Mouse (Mus musculus) testis, adult 2 months (tissue): Measurements from ENCODE around the gene Rhbdd2.

ENCODE experiments used
- CTCF ChIP-seq: fragments of 200-500 bp; IDR thresholded peaks from 2 replicates; pipeline ENCODE4 v1.5.1; 2012; ENCODE audit warnings: low read depth, mild to moderate bottlenecking, inconsistent platforms, low read length, moderate library complexity; ENCODE audit not compliant: control insufficient read depth, insufficient read depth, insufficient replicate concordance
- POLR2A ChIP-seq: fragments of 200-500 bp; IDR thresholded peaks from 2 replicates; pipeline ENCODE4 v1.6.1; 2012; ENCODE audit warnings: low read depth, mild to moderate bottlenecking, inconsistent platforms, low read length, moderate library complexity; ENCODE audit not compliant: control insufficient read depth

DNA sequence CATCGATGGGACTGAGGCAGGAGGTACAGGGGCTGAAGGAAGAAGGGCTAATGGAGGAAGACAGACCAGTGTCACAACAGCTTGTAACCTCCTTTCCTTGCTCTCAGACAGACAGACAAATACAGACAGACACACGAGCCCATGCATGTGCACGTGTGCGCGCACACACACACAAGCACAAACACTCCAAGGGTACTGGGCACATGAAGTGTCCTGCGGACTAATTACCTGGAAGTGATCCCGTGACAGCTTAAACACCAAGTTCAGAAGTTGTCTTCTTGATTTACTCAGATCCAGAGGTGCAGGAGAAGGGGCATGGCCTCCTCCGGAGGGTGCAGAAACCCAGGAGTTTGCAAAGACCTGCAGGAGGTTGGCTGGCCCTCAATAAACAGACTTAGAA lies 46.7 kb upstream of the Rhbdd2 start:
- no peak for TF ChIP-seq CTCF
- TF ChIP-seq POLR2A: no peak
